Comparison of ENCODE assay signal across 14 mouse cellular contexts in genomic region chr11:9533189-9533588, GRCm38 (mm10).
"Had no signal": no experiment of that assay in that cellular context is flagged by ENCODE, and none has a peak within 500 bp of the region (broad histone marks: within the 10 kb centered on the region; RNA-seq: fewer than 3 reads in every experiment).

No protein-coding gene starts in this region.

- ATAC-seq: hindbrain, postnatal 0 days had no signal

- DNase-seq: gastrocnemius, postnatal 10 days; gastrocnemius, postnatal 25 days; heart, adult 18-20 months; heart, postnatal 14 days; heart, postnatal 36 days; kidney, adult 11 months; kidney, adult 2 months; kidney, adult 9 months; kidney, postnatal 14 days; kidney, postnatal 36 days; layer of hippocampus, adult 9-11 months; liver; liver, embryonic 13.5 days had no signal
